ENCODE assay signal across 13 mouse cellular contexts in the genomic region with DNA sequence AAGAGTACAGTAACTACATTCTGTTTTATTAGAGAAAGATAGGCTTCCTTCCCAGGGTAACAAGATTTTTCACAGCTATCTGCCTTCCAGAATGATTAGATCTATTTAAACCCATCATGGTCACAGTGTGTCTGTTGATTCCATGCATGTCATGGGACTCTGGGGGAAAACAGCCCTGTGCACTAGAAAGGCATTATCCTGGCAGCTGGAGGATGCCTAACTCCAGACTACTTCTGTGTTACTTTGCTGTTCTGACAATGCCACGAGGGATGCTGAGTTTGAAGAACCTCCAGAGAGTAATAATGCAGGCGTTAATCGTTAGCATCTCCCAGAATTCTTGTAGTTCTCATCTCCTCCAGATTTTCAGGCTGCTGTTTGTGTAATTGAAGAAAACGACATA.
"Had no signal": no experiment of that assay in that cellular context is flagged by ENCODE, and none has a peak within 500 bp of the region (broad histone marks: within the 10 kb centered on the region; RNA-seq: fewer than 3 reads in every experiment).

No protein-coding gene starts in this region.

- H3K4me2 ChIP-seq: liver, embryonic 13.5 days; midbrain, embryonic 12.5 days had no signal

- H3K27ac ChIP-seq: kidney, postnatal 0 days; left cerebral cortex, adult 2 months; liver, embryonic 13.5 days; midbrain, embryonic 12.5 days had no signal

- H3K9ac ChIP-seq: liver, embryonic 13.5 days; midbrain, embryonic 12.5 days had no signal

- DNase-seq: kidney, adult 2 months; kidney, postnatal 25 days; layer of hippocampus, postnatal 36 days; liver, embryonic 13.5 days; lung, adult 2 months; lung, postnatal 14 days; lung, postnatal 4 days; thymus, adult 18-20 months; thymus, postnatal 36 days had no signal

- ATAC-seq: intestine, postnatal 0 days had no signal

- H3K27me3 ChIP-seq: liver, embryonic 13.5 days; midbrain, embryonic 12.5 days had no signal

- H3K36me3 ChIP-seq: liver, embryonic 13.5 days; midbrain, embryonic 12.5 days had no signal

- H3K4me1 ChIP-seq: liver, embryonic 13.5 days had no signal

- H3K9me3 ChIP-seq: liver, embryonic 13.5 days; midbrain, embryonic 12.5 days had no signal

- H3K4me3 ChIP-seq: left cerebral cortex, adult 2 months; liver, embryonic 13.5 days; midbrain, embryonic 12.5 days had no signal
